Mouse (Mus musculus): ENCODE measurements at regions not wholly inside any gene's neighbourhood (a gene's known extent, or its start where the extent isn't known, plus 50 kb on each side); places are given as distances from the start of the nearest gene placed in this dataset.

GRCm38 (mm10) chr13:115423761-115424160, 322.0 kb upstream of the Itga1 start:
- Histone ChIP-seq H3K27me3 (ENCODE audit: control insufficient read depth, insufficient read depth, low read length) (no peaks in the 10 kb centered on the region), H3K4me1 (ENCODE audit: control insufficient read depth, insufficient read depth, low read length) (no peaks in the 10 kb centered on the region), H3K27ac (ENCODE audit: insufficient read depth, low read length) (no peak overlapping the region), H3K4me3 (replicated peaks; ENCODE audit: insufficient read depth, low read depth, low read length) (no peak overlapping the region)
- DNase-seq = no peak
- 62% methylated on average over 3 of the region's 3 CpGs for WGBS
- no peak for TF ChIP-seq POLR2A (IDR thresholded peaks at IDR 0.05; ENCODE audit: borderline replicate concordance, insufficient read depth, low read length)
- no peak for TF ChIP-seq CTCF (IDR thresholded peaks at IDR 0.05; ENCODE audit: borderline replicate concordance, insufficient read depth, low read depth, low read length)

- no peak overlapping the region for H3K4me3 ChIP-seq (replicated peaks; ENCODE audit: insufficient read depth, low read depth, low read length)
- WGBS = 10% methylated on average over 1 of the region's 1 CpGs
- no peak for DNase-seq
- TF ChIP-seq POLR2A (IDR thresholded peaks at IDR 0.05; ENCODE audit: borderline replicate concordance, insufficient read depth, low read length) (no peak), CTCF (IDR thresholded peaks at IDR 0.05; ENCODE audit: borderline replicate concordance, insufficient read depth, low read depth, low read length) (no peak)
- H3K27me3 ChIP-seq (ENCODE audit: control insufficient read depth, insufficient read depth, low read length) = no peaks in the 10 kb centered on the region
- H3K4me1 ChIP-seq (ENCODE audit: control insufficient read depth, insufficient read depth, low read length) = no peaks in the 10 kb centered on the region
- H3K27ac ChIP-seq (ENCODE audit: insufficient read depth, low read length) = no peak overlapping the region
These were observed 319.7 kb upstream of the Itga1 start for GRCm38 (mm10) chr13:115421483-115421882.

- no peak overlapping the region for H3K4me3 ChIP-seq (replicated peaks; ENCODE audit: insufficient read depth, low read depth, low read length)
- no peak overlapping the region for H3K27ac ChIP-seq (ENCODE audit: insufficient read depth, low read length)
- H3K27me3 ChIP-seq (ENCODE audit: control insufficient read depth, insufficient read depth, low read length) = no peaks in the 10 kb centered on the region
- no peak for TF ChIP-seq CTCF (IDR thresholded peaks at IDR 0.05; ENCODE audit: borderline replicate concordance, insufficient read depth, low read depth, low read length)
- TF ChIP-seq POLR2A (IDR thresholded peaks at IDR 0.05; ENCODE audit: borderline replicate concordance, insufficient read depth, low read length) = no peak
- H3K4me1 ChIP-seq (ENCODE audit: control insufficient read depth, insufficient read depth, low read length) = no peaks in the 10 kb centered on the region
- DNase-seq = no peak
- WGBS = 11% methylated on average over 4 of the region's 4 CpGs
These were observed 316.1 kb upstream of the Itga1 start for GRCm38 (mm10) chr13:115417829-115418228.

DNA sequence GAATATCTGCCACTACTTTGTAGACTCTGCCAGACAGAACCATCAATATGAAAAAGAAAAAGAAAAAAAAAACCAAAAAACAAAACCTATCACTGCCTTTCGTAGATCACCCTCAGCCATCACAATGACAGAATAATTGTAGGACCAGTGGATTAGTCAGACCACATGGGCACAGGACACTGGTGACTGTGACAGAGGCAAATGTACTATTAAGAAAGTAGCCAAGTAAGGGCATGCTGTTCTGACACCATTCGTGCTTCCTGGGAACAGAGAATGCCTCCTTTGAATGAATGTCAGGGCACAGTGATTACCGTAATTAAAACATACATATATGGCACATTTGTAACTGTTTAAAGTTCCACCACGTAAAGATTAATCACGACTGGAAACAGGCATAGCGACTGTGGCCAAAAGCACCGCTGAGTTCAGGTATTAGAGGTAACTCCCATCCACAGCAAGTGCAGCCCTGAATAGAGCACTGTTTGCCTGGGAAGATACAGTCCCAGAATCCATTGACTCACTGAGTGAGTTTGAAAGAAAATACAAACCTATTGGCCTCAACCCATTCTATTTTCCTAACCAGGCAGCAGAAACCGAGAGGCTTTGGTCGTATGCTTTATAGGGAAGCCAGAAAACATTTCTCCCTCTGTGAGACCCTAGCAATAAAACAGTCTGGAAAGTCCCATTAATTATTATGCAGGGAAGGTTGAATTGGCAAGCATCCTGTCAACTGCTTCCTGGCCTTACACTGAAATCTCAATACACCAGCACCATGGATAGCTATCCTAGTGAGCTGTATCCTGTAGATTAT, 312.2 kb upstream of the Itga1 start:
- Histone ChIP-seq H3K4me3 (replicated peaks; ENCODE audit: insufficient read depth, low read depth, low read length) (no peak overlapping the region), H3K27ac (ENCODE audit: insufficient read depth, low read length) (no peak overlapping the region), H3K27me3 (ENCODE audit: control insufficient read depth, insufficient read depth, low read length) (no peaks in the 10 kb centered on the region), H3K4me1 (ENCODE audit: control insufficient read depth, insufficient read depth, low read length) (no peaks in the 10 kb centered on the region)
- no peak for TF ChIP-seq CTCF (IDR thresholded peaks at IDR 0.05; ENCODE audit: borderline replicate concordance, insufficient read depth, low read depth, low read length)
- no peak for TF ChIP-seq POLR2A (IDR thresholded peaks at IDR 0.05; ENCODE audit: borderline replicate concordance, insufficient read depth, low read length)
- no peak for DNase-seq
- 46% methylated on average over 9 of the region's 9 CpGs for WGBS

GRCm38 (mm10) chr13:115405916-115406315, 304.2 kb upstream of the Itga1 start:
- H3K4me1 ChIP-seq (ENCODE audit: control insufficient read depth, insufficient read depth, low read length) = no peaks in the 10 kb centered on the region
- no peak for DNase-seq
- H3K4me3 ChIP-seq (replicated peaks; ENCODE audit: insufficient read depth, low read depth, low read length) = no peak overlapping the region
- H3K27me3 ChIP-seq (ENCODE audit: control insufficient read depth, insufficient read depth, low read length) = no peaks in the 10 kb centered on the region
- no peak overlapping the region for H3K27ac ChIP-seq (ENCODE audit: insufficient read depth, low read length)
- WGBS = 80% methylated on average over 1 of the region's 1 CpGs
- TF ChIP-seq CTCF (IDR thresholded peaks at IDR 0.05; ENCODE audit: borderline replicate concordance, insufficient read depth, low read depth, low read length) (no peak), POLR2A (IDR thresholded peaks at IDR 0.05; ENCODE audit: borderline replicate concordance, insufficient read depth, low read length) (no peak)

DNA sequence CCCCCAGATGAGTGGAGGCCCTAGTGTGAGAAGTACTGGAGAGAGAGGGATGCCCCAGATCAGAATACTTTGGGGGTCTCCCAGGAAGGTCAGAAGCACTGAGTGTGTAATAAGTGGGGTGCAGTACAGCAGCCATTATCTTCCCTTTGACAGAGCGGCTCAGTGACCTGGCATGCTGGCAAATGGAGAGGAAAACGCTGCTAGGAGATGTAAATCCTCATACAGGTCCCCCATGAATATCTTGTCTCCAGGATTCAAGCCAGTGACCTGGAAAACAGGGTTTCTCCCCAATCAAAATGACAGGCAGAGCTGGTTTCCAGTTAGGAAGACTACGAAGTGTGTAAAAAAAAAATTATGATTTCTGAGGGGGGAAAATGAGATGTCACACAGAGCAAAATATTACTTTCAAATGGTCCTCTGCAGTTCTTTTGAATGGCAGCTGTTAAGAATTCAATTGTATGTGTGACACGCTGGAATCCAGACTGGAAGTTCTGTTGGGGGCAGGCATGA, 299.0 kb upstream of the Itga1 start:
- H3K4me3 ChIP-seq (replicated peaks; ENCODE audit: insufficient read depth, low read depth, low read length) = no peak overlapping the region
- WGBS = 13% methylated on average over 4 of the region's 4 CpGs
- TF ChIP-seq POLR2A (IDR thresholded peaks at IDR 0.05; ENCODE audit: borderline replicate concordance, insufficient read depth, low read length) (no peak), CTCF (IDR thresholded peaks at IDR 0.05; ENCODE audit: borderline replicate concordance, insufficient read depth, low read depth, low read length) (no peak)
- H3K27ac ChIP-seq (ENCODE audit: insufficient read depth, low read length) = no peak overlapping the region
- no peaks in the 10 kb centered on the region for H3K4me1 ChIP-seq (ENCODE audit: control insufficient read depth, insufficient read depth, low read length)
- H3K27me3 ChIP-seq (ENCODE audit: control insufficient read depth, insufficient read depth, low read length) = no peaks in the 10 kb centered on the region
- no peak for DNase-seq

GRCm38 (mm10) chr13:115379682-115380081, 277.9 kb upstream of the Itga1 start:
- no peaks in the 10 kb centered on the region for H3K4me1 ChIP-seq (ENCODE audit: control insufficient read depth, insufficient read depth, low read length)
- no peaks in the 10 kb centered on the region for H3K27me3 ChIP-seq (ENCODE audit: control insufficient read depth, insufficient read depth, low read length)
- no peak overlapping the region for H3K27ac ChIP-seq (ENCODE audit: insufficient read depth, low read length)
- H3K4me3 ChIP-seq (replicated peaks; ENCODE audit: insufficient read depth, low read depth, low read length) = no peak overlapping the region
- TF ChIP-seq POLR2A (IDR thresholded peaks at IDR 0.05; ENCODE audit: borderline replicate concordance, insufficient read depth, low read length) = no peak
- no peak for TF ChIP-seq CTCF (IDR thresholded peaks at IDR 0.05; ENCODE audit: borderline replicate concordance, insufficient read depth, low read depth, low read length)
- peak in 1 of 2 experiments; percentile 1 for DNase-seq
- 12% methylated on average over 3 of the region's 3 CpGs for WGBS

All from cerebellum, adult 2 months (tissue).